Mouse (Mus musculus) bone marrow macrophage, adult 2 months (primary cell): Measurements from ENCODE around the gene Bsdc1.
"Not testable (repeated sequence)": the region's sequence is repeated elsewhere in the genome, so short reads cannot be mapped to it uniquely, and the experiment has no call there.

Experiments used
- CTCF ChIP-seq: IDR thresholded peaks from 2 replicates; pipeline ENCODE4 v1.5.1; 2012; ENCODE audit warnings: low read depth, mild to moderate bottlenecking, low read length, moderate library complexity
- POLR2A ChIP-seq: IDR thresholded peaks from 2 replicates; pipeline ENCODE4 v1.6.1; 2012; ENCODE audit warnings: mild to moderate bottlenecking, low read depth, low read length, borderline replicate concordance

DNA sequence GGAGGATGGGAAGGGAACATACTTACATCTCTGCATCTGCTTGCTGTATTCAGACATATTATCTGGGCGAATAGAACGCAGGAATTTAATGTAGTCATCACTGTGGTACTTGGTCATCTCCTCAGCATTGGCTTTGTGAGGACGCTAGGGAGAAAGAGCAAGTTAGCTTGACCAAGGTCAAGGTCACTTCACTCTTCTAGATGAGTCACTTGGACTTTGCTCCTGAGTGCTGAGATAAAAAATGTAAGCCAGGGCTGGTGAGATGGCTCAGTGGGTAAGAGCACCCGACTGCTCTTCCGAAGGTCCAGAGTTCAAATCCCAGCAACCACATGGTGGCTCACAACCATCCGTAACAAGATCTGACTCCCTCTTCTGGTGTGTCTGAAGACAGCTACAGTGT is 67.5 kb downstream of the Bsdc1 start:
- not testable (repeated sequence) for TF ChIP-seq CTCF, POLR2A
